Mouse (Mus musculus) heart, embryonic 15.5 days (tissue): Measurements from ENCODE around the gene Tbl1x. TPM values are rescaled to one million over a fixed set of nuclear protein-coding genes. Genes with fewer than 3 reads are reported as not detected.

Source experiments
- ATAC-seq: fragments of 200-750 bp; cut with Nextera tagmentation; replicated peaks from 2 replicates; pipeline ENCODE4 v1.8.0; 2017; ENCODE audit warnings: low read depth, moderate TSS enrichment; ENCODE audit not compliant: insufficient number of reproducible peaks, insufficient read depth, low FRiP score
- H3K27ac ChIP-seq: fragments of 300-500 bp; sonication (generic); 2 replicates; pipeline ENCODE4 v1.5.1; 2015; ENCODE audit warnings: mild to moderate bottlenecking, inconsistent platforms
- H3K27me3 ChIP-seq: fragments of 300-500 bp; sonication (generic); 2 replicates; pipeline ENCODE4 v1.6.1; 2015; ENCODE audit warnings: inconsistent platforms
- H3K36me3 ChIP-seq: fragments of 300-500 bp; sonication (generic); 2 replicates; pipeline ENCODE4 v1.6.1; 2015; ENCODE audit warnings: mild to moderate bottlenecking, inconsistent platforms
- H3K4me1 ChIP-seq: fragments of 300-500 bp; sonication (generic); replicated peaks from 2 replicates; pipeline ENCODE4 v1.6.1; 2015; ENCODE audit warnings: inconsistent platforms
- H3K4me2 ChIP-seq: fragments of 300-500 bp; sonication (generic); 2 replicates; pipeline ENCODE4 v1.6.1; 2015; ENCODE audit warnings: inconsistent platforms, mild to moderate bottlenecking, moderate library complexity
- H3K4me3 ChIP-seq: fragments of 300-500 bp; sonication (generic); 2 replicates; pipeline ENCODE4 v1.5.1; 2015; ENCODE audit warnings: mild to moderate bottlenecking, inconsistent platforms
- H3K9ac ChIP-seq: fragments of 300-500 bp; sonication (generic); 2 replicates; pipeline ENCODE4 v1.6.1; 2015; ENCODE audit warnings: mild to moderate bottlenecking, inconsistent platforms
- H3K9me3 ChIP-seq: fragments of 300-500 bp; sonication (generic); replicated peaks from 2 replicates; pipeline ENCODE4 v1.6.1; 2016; ENCODE audit warnings: inconsistent platforms
- WGBS: fragments of 180-500 bp; shearing (Covaris S2); methylation state at CpG from one replicate; pipeline ENCODE4 v1.1.7; 2015; ENCODE audit warnings: mixed read lengths; 5-methylcytosine and 5-hydroxymethylcytosine counted together
- polyA plus RNA-seq: library from polyadenylated mRNA; unstranded; fragments of >200 nt; fragmentation: Nextera tagmentation; extraction: Ambion mirVana; gene quantifications from 2 replicates; pipeline ENCODE4 v1.2.1, GENCODE M21; 2015

The Tbl1x gene
- polyA plus RNA-seq: 53.3 and 63.4 TPM in 2 replicates

DNA sequence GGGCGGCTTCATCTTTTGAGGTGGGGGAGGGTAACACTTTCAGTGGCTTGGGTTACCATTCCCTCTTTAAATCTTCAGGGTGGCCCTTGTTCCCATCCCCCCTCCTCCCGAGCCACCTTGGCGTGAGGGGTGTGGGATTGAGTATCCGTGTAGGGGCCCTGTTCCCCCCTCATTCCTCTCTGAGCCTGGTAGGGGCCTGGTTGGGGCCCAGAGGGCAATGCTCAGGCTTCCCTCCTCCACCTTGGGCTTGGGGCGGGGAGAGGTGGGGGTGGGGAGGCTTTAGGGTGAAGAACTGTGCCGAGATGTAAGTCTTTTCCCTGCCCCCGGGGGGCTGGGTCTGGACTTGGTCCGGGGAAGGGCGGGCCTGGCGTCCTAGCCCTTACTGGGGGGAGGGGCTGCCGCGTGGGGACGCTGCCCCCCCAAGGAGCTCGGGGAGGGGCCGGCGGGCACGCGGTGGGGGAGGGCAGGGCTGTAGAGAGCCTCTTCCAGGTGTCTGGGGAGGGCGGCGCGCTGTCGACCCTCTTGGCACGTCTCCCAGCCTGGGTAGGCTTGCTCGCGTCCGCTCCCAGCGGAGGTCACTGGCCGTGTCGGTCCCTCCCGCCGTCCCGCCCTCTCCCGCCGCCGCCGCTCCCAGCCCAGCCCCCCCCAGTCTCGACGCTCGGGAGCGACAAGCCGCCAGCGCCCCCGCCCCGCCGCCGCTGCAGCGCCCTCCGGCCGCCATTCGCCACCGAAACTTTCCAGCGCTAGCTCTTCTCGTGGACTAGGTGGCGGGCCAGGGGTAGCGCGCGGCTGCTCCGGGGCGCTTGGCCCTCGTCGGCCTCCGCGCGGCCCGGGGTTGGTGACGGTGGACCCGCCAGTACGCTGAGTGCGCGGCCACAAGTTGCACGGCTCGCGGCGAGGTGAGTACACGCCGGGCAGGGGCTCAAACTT is at the start of gene Tbl1x:
Gene Tbl1x, plus strand, starts transcription at position 643 of the 930 bp plus-strand sequence.
- peak within 1 kb of the TSS; percentile 80 for H3K9ac ChIP-seq
- no peaks in the 10 kb centered on the region for H3K27me3 ChIP-seq
- H3K4me1 ChIP-seq: peaks cover 23% of the 10 kb centered on the region
- H3K36me3 ChIP-seq: no peaks in the 10 kb centered on the region
- peak within 1 kb of the TSS; percentile 61 for H3K4me2 ChIP-seq
- H3K9me3 ChIP-seq: no peaks in the 10 kb centered on the region
- WGBS: 6% methylated on average over 37 of the region's 76 CpGs
- peak within 1 kb of the TSS; percentile 71 for H3K4me3 ChIP-seq
- peak within 1 kb of the TSS; percentile 97 for H3K27ac ChIP-seq
- ATAC-seq: peak; percentile 79

GRCm38 (mm10) chrX:77469216-77469615 is 41.6 kb upstream of the Tbl1x start:
- H3K9ac ChIP-seq: no peak overlapping the region
- H3K4me3 ChIP-seq: no peak overlapping the region
- WGBS: 43% methylated on average over 1 of the region's 1 CpGs
- H3K36me3 ChIP-seq: no peaks in the 10 kb centered on the region
- H3K4me1 ChIP-seq: no peaks in the 10 kb centered on the region
- no peak overlapping the region for H3K27ac ChIP-seq
- H3K9me3 ChIP-seq: no peaks in the 10 kb centered on the region
- no peak overlapping the region for H3K4me2 ChIP-seq
- ATAC-seq: no peak
- H3K27me3 ChIP-seq: no peaks in the 10 kb centered on the region

GRCm38 (mm10) chrX:77472858-77473257 is 38.0 kb upstream of the Tbl1x start:
- Histone ChIP-seq H3K9ac (no peak overlapping the region), H3K4me2 (no peak overlapping the region), H3K4me1 (no peaks in the 10 kb centered on the region), H3K27ac (no peak overlapping the region), H3K4me3 (no peak overlapping the region), H3K36me3 (no peaks in the 10 kb centered on the region), H3K27me3 (no peaks in the 10 kb centered on the region), H3K9me3 (no peaks in the 10 kb centered on the region)
- no peak for ATAC-seq
- 63% methylated on average over 1 of the region's 1 CpGs for WGBS

- Histone ChIP-seq H3K4me1 (no peaks in the 10 kb centered on the region), H3K27ac (no peak overlapping the region), H3K27me3 (no peaks in the 10 kb centered on the region), H3K9me3 (no peaks in the 10 kb centered on the region), H3K36me3 (no peaks in the 10 kb centered on the region), H3K4me3 (no peak overlapping the region), H3K4me2 (no peak overlapping the region), H3K9ac (no peak overlapping the region)
- no peak for ATAC-seq
- WGBS: 40% methylated on average over 1 of the region's 1 CpGs
Measured at GRCm38 (mm10) chrX:77473511-77473910, 37.3 kb upstream of the Tbl1x start.

DNA sequence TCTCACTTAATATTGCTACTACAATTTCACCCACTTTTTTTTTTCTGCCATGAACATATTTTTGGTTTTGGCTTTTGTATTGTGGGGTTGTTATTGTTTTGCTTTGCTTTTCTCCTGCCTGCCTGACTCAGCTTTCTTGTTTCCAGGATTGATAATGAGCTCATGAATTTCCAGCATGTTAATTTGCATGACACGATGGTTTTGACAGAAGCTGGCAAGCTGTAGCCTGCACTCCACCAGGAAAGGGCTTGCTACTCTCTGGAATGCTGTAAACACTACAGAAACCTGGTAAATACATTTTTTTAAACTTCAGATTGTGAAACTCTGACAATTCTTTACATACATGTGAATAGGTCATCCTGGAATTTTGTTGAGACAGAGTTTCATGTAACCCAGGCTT is 36.3 kb upstream of the Tbl1x start:
- Histone ChIP-seq H3K36me3 (no peaks in the 10 kb centered on the region), H3K4me1 (no peaks in the 10 kb centered on the region), H3K27ac (no peak overlapping the region), H3K9me3 (no peaks in the 10 kb centered on the region), H3K27me3 (no peaks in the 10 kb centered on the region), H3K4me3 (no peak overlapping the region), H3K4me2 (no peak overlapping the region), H3K9ac (no peak overlapping the region)
- WGBS: 26% methylated on average over 1 of the region's 1 CpGs
- no peak for ATAC-seq

GRCm38 (mm10) chrX:77477526-77477925 is 33.3 kb upstream of the Tbl1x start:
- Histone ChIP-seq H3K4me3 (no peak overlapping the region), H3K36me3 (no peaks in the 10 kb centered on the region), H3K27ac (no peak overlapping the region), H3K4me1 (no peaks in the 10 kb centered on the region), H3K9me3 (no peaks in the 10 kb centered on the region), H3K9ac (no peak overlapping the region), H3K4me2 (no peak overlapping the region), H3K27me3 (no peaks in the 10 kb centered on the region)
- WGBS: 66% methylated on average over 2 of the region's 2 CpGs
- ATAC-seq: no peak

- H3K4me1 ChIP-seq: peaks cover 6% of the 10 kb centered on the region
- no peak overlapping the region for H3K27ac ChIP-seq
- no peak overlapping the region for H3K4me3 ChIP-seq
- no peak overlapping the region for H3K9ac ChIP-seq
- no peaks in the 10 kb centered on the region for H3K36me3 ChIP-seq
- no peak for ATAC-seq
- H3K4me2 ChIP-seq: no peak overlapping the region
- H3K27me3 ChIP-seq: no peaks in the 10 kb centered on the region
- WGBS: 58% methylated on average over 7 of the region's 7 CpGs
- no peaks in the 10 kb centered on the region for H3K9me3 ChIP-seq
Measured at GRCm38 (mm10) chrX:77487922-77488799, 22.7 kb upstream of the Tbl1x start.

DNA sequence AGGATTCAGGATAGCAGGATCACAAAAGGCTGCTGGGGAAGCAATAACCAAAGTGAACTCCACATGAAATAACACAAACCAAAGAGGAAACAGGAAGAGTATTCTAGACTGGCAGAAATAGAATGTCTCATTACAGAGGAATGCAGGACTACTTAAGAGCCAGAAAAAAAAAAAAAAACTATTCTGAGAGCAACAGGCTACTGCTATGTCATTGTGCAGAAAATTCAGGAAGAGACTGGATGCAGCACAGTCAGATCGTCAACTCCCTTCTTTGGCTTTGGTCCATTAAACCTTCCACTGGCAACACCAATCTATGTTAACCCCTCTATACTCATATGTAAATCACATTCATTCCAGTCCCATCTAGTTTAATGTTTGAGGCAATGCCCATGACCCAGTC is 20.7 kb upstream of the Tbl1x start:
- peak; percentile 69; the same call in 1 of the 2 replicates for ATAC-seq
- peak overlapping the region; percentile 36; the same call in 1 of the 2 replicates for H3K27ac ChIP-seq
- no peak overlapping the region for H3K4me3 ChIP-seq
- no peaks in the 10 kb centered on the region for H3K36me3 ChIP-seq
- 33% methylated on average over 1 of the region's 1 CpGs for WGBS
- H3K4me2 ChIP-seq: no peak overlapping the region
- H3K27me3 ChIP-seq: no peaks in the 10 kb centered on the region
- peaks cover 6% of the 10 kb centered on the region for H3K4me1 ChIP-seq
- no peak overlapping the region for H3K9ac ChIP-seq
- H3K9me3 ChIP-seq: no peaks in the 10 kb centered on the region

- no peak overlapping the region for H3K9ac ChIP-seq
- H3K27ac ChIP-seq: peak overlapping the region; percentile 97
- H3K4me2 ChIP-seq: peak overlapping the region; percentile 61
- no peaks in the 10 kb centered on the region for H3K27me3 ChIP-seq
- peak overlapping the region; percentile 71 for H3K4me3 ChIP-seq
- peaks cover 15% of the 10 kb centered on the region; the same call in 1 of the 2 replicates for H3K4me1 ChIP-seq
- H3K36me3 ChIP-seq: no peaks in the 10 kb centered on the region
- ATAC-seq: peak; percentile 41; the same call in 1 of the 2 replicates
- H3K9me3 ChIP-seq: no peaks in the 10 kb centered on the region
- 15% methylated on average over 13 of the region's 13 CpGs for WGBS
Measured at GRCm38 (mm10) chrX:77509149-77509548, 1.7 kb upstream of the Tbl1x start.

- no peaks in the 10 kb centered on the region for H3K27me3 ChIP-seq
- H3K36me3 ChIP-seq: no peaks in the 10 kb centered on the region
- H3K4me3 ChIP-seq: peak overlapping the region; percentile 71
- H3K27ac ChIP-seq: peak overlapping the region; percentile 97
- no peaks in the 10 kb centered on the region for H3K9me3 ChIP-seq
- H3K9ac ChIP-seq: no peak overlapping the region
- peak overlapping the region; percentile 61 for H3K4me2 ChIP-seq
- WGBS: 14% methylated on average over 10 of the region's 10 CpGs
- no peak for ATAC-seq
- H3K4me1 ChIP-seq: peaks cover 18% of the 10 kb centered on the region
Measured at GRCm38 (mm10) chrX:77509776-77510175, 1.0 kb upstream of the Tbl1x start.

- Histone ChIP-seq H3K4me1 (peaks cover 28% of the 10 kb centered on the region), H3K4me2 (peak overlapping the region; percentile 55), H3K27me3 (no peaks in the 10 kb centered on the region), H3K36me3 (no peaks in the 10 kb centered on the region), H3K9me3 (no peaks in the 10 kb centered on the region), H3K27ac (peak overlapping the region; percentile 97), H3K9ac (peak overlapping the region; percentile 80), H3K4me3 (peak overlapping the region; percentile 71)
- ATAC-seq: peak; percentile 34
- 12% methylated on average over 32 of the region's 55 CpGs for WGBS
Measured at GRCm38 (mm10) chrX:77511301-77511993, 634 bp downstream of the Tbl1x start.
